Mouse (Mus musculus) Patski (cell line): ENCODE data around the gene Homer2. TPM values are rescaled to one million over a fixed set of nuclear protein-coding genes. Genes with fewer than 3 reads are reported as not detected.

Source experiments
- ATAC-seq: fragments of 100-300 bp; one replicate; pipeline ENCODE4 v1.8.0; 2021
- CTCF ChIA-PET: fragments of 350-600 bp; sonication (Branson Sonifier 250); formaldehyde crosslinking; loops from one replicate; lab custom pipeline; 2022; ENCODE audit warnings: inconsistent platforms; lab: Charles Lee
- POLR2A ChIA-PET: fragments of 350-600 bp; sonication (Branson Sonifier 250); formaldehyde crosslinking; loops from one replicate; lab custom pipeline; 2022; ENCODE audit warnings: antibody characterized with exemption, inconsistent platforms; lab: Charles Lee
- DNase-seq: peaks from one replicate; pipeline ENCODE4 v3.0.0-alpha.2; 2011; ENCODE audit warnings: low read depth, low spot score
- H3K27me3 ChIP-seq: fragments of 371-371 bp; one replicate; pipeline ENCODE4 v1.5.1; 2021
- CTCF ChIP-seq: fragments of 100-300 bp; IDR thresholded peaks from one replicate; pipeline ENCODE4 v1.5.1; 2021
- in situ Hi-C: fragments of 300-500 bp; cut with MboI; formaldehyde crosslinking; loops from 3 replicates; pipeline ENCODE4 v1.11.1; 2018; ENCODE audit warnings: low pct_unique_long_range_greater_than_20kb, mixed read lengths
- polyA plus RNA-seq: library from polyadenylated mRNA; unstranded; gene quantifications from one replicate; pipeline ENCODE4 v1.2.3, GENCODE M21; 2021

Homer2 gene
- polyA plus RNA-seq, 1 experiment from 2014 or later, result 5.5 TPM

GRCm38 (mm10) chr7:81585326-81585725 lies 122.0 kb downstream of the Homer2 start:
- no peaks in the 10 kb centered on the region for H3K27me3 ChIP-seq
- no peak for DNase-seq
- ChIA-PET CTCF (no interaction called here), POLR2A (no interaction called here)
- no peak for TF ChIP-seq CTCF
- in situ Hi-C loops, result no loop called here
- ATAC-seq, result no peak

- in situ Hi-C loops, result no loop called here
- ATAC-seq, result no peak
- ChIA-PET CTCF (no interaction called here), POLR2A (no interaction called here)
- DNase-seq, result no peak
- H3K27me3 ChIP-seq, result no peaks in the 10 kb centered on the region
- TF ChIP-seq CTCF, result no peak
Measured at GRCm38 (mm10) chr7:81583512-81583911, 123.8 kb downstream of the Homer2 start.

DNA sequence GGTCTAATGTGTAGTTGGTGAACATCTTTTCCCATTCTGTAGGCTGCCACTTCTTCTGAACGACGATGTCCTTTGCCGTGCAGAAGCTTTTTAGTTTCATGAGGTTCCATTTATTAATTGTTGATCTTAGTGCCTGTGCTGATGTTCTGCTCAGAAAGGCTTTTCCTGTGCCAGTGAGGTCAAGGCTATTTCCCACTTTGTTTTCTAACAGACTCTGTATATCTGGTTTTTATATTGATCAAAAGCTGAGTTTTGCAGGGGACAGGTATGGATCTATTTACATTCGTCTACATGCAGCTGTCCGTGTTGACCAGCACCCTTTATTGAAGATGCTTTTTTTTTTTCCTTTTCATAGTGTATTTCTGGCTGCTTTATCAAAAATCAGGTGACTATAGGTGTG lies 128.0 kb downstream of the Homer2 start:
- no peak for DNase-seq
- in situ Hi-C loops, result no loop called here
- H3K27me3 ChIP-seq, result no peaks in the 10 kb centered on the region
- CTCF ChIA-PET, result no interaction called here
- TF ChIP-seq CTCF, result no peak
- ATAC-seq, result no peak
- POLR2A ChIA-PET, result no interaction called here

GRCm38 (mm10) chr7:81578413-81578812 lies 128.9 kb downstream of the Homer2 start:
- in situ Hi-C loops, result no loop called here
- no peak for TF ChIP-seq CTCF
- no peaks in the 10 kb centered on the region for H3K27me3 ChIP-seq
- no peak for ATAC-seq
- CTCF ChIA-PET, result interaction anchor here (1.2 kb wide), 1 partner anchor 10 kb away, joined by 3 read pairs; no protein-coding TSS in a partner anchor
- DNase-seq, result no peak
- POLR2A ChIA-PET, result no interaction called here

DNA sequence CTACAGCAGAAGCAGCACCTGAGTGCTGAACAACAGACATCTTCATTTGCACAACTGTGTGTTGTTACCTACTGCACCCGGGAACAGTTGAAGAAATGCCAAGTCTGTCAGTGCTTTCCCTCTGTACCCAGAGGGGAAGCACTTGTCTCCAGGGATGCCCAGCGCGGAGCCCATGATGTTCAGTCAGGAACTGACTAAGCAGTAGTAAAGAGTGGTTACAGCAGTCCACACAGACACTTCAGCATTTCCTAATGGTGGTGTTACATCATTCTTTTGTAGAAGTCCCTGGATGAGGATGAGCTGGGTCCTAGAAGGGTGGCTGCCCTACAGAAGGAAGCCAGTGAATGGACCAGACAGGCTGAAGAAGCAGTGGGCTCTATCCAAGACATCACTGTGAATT lies 129.5 kb downstream of the Homer2 start:
- no peaks in the 10 kb centered on the region for H3K27me3 ChIP-seq
- no peak for DNase-seq
- ATAC-seq, result no peak
- ChIA-PET CTCF (interaction anchor here (1.2 kb wide), 1 partner anchor 10 kb away, joined by 3 read pairs; no protein-coding TSS in a partner anchor), POLR2A (no interaction called here)
- in situ Hi-C loops, result no loop called here
- TF ChIP-seq CTCF, result no peak

DNA sequence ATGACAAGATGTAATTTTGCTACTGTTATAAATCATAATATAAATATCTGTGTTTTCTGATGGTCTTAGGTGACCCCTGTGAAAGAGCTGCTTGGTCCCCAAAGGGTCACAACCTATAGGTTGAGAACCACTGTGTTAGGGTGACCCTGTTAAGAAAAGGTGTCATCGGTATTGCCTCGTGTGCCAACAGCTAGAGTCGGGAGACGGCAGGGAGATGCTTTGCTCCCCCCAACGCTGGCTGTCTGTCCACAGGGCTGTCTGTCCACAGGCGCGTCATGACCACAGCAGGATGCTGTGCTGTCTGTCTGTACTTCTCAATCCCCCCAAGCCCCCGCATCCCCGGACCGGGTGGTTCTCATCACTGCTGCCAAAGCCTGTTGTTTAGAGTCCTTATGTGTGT lies 131.7 kb downstream of the Homer2 start:
- CTCF ChIA-PET, result interaction anchor here (1.5 kb wide), 1 partner anchor 17 kb away, joined by 3 read pairs; no protein-coding TSS in a partner anchor
- in situ Hi-C loops, result no loop called here
- POLR2A ChIA-PET, result no interaction called here
- no peak for DNase-seq
- TF ChIP-seq CTCF, result no peak
- no peaks in the 10 kb centered on the region for H3K27me3 ChIP-seq
- no peak for ATAC-seq

GRCm38 (mm10) chr7:81573821-81574220 lies 133.5 kb downstream of the Homer2 start:
- ATAC-seq, result no peak
- TF ChIP-seq CTCF, result no peak
- in situ Hi-C loops, result no loop called here
- POLR2A ChIA-PET, result no interaction called here
- DNase-seq, result no peak
- CTCF ChIA-PET, result interaction anchor here (0.9 kb wide), 1 partner anchor 232 kb away, joined by 3 read pairs; no protein-coding TSS in a partner anchor
- H3K27me3 ChIP-seq, result no peaks in the 10 kb centered on the region

DNA sequence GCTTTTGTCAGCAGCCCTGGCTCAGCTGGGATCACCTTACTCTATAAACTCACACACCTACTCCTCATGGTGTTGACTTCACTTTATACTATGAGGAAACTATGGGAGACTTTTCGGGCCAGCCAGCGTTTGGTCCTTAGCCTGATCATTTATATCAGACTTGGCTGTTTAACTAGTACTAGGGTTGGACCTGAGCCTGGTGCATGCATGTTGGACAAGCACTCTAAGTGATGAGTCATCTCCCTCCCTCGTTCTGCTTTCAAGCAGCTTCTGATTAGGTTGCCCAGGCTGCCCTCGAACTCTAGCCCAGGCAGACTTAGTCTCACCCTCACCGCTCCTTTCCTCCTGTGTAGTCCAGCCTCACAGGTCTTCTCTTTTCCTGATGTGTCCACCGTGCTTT lies 133.9 kb downstream of the Homer2 start:
- TF ChIP-seq CTCF, result no peak
- ChIA-PET POLR2A (no interaction called here), CTCF (interaction anchor here (0.9 kb wide), 1 partner anchor 232 kb away, joined by 3 read pairs; no protein-coding TSS in a partner anchor)
- no peaks in the 10 kb centered on the region for H3K27me3 ChIP-seq
- in situ Hi-C loops, result no loop called here
- no peak for ATAC-seq
- no peak for DNase-seq

DNA sequence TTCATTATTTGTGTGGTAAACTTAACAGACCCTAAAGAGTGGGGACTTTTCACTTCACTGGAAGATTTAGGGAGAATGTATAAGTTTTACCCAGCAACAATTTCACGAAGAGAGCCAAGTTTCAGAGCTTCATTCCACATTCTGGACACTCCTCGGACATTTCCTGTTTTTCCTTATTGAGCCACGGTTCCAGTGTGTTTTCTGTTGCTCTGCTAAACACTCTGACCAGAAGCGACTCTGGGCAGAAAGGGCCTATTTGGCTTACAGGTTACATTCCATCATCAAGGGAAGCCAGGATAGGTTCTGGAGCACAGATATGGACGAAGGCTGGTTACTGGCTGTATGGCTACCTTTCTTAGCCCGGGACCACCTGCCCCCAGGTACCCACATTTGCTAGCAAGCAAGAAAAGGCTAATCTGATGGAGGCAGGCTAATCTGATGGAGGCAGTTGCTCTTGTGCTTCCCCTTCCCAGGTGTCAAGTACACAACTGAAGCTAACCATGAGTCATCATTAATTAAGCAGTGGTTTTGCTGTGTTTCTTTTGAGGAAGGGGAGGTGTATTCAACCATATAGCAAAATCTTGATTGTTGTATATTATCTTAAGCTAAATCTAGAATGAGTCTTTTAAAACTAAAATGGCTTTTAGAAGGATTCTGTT lies 134.6 kb downstream of the Homer2 start:
- ChIA-PET POLR2A (interaction anchor here (0.6 kb wide), 1 partner anchor 216 kb away, joined by 3 read pairs; no protein-coding TSS in a partner anchor), CTCF (interaction anchor here (0.9 to 1.0 kb wide), 2 partner anchors 9 to 233 kb away, joined by 3 read pairs; no protein-coding TSS in a partner anchor)
- in situ Hi-C loops, result no loop called here
- peak; percentile 1 for DNase-seq
- no peak for TF ChIP-seq CTCF
- H3K27me3 ChIP-seq, result no peaks in the 10 kb centered on the region
- no peak for ATAC-seq

DNA sequence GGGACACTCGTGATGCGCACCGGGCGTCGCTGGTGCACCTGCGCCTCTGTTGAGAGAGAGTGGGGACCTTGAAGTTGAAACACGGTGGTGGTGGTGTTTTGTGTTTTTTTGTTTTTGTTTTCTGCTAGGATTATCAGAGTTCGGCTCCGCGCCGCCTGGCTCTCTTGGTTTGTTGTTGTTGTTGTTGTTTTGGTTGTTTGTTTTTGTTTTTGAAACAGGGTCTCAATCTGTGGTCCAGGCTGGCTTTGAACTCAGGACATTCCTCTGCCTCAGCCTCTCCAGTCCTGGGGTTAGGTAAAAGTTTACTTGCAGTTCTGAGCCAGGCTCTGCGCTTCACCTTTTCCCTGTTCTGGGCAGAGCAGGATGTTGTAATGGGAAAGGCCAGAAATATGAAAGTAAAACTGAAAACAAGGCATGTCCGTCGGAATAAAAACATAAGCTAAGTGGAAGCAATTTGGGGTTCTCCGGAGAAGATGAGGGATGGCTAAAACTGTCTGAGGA lies 135.3 kb downstream of the Homer2 start:
- ChIA-PET CTCF (interaction anchor here (0.9 to 1.0 kb wide), 2 partner anchors 8 to 103 kb away, joined by 3 read pairs; no protein-coding TSS in a partner anchor), POLR2A (no interaction called here)
- TF ChIP-seq CTCF, result no peak
- ATAC-seq (no peak), DNase-seq (peak; percentile 6)
- H3K27me3 ChIP-seq, result no peaks in the 10 kb centered on the region
- in situ Hi-C loops, result no loop called here
